Mouse (Mus musculus) lung, postnatal 10 days (tissue): ENCODE data around the gene Gm28891.
"Not testable (repeated sequence)": the region's sequence is repeated elsewhere in the genome, so short reads cannot be mapped to it uniquely, and the experiment has no call there.

Experiments
- DNase-seq: peaks from one replicate; pipeline ENCODE4 v3.0.0; 2021

Gm28891 gene

GRCm38 (mm10) chrY:60240902-60241301 is at the start of gene Gm28891:
TSS of gene Gm28891 (plus strand) at chrY:60241202.
- DNase-seq: not testable (repeated sequence)
